Mouse (Mus musculus): ENCODE measurements around the gene RPS10-NUDT3. TPM values are rescaled to one million over a fixed set of nuclear protein-coding genes. Genes with fewer than 3 reads are reported as not detected.

The RPS10-NUDT3 gene
- polyA plus RNA-seq, 1 experiment from 2014 or later = not detected

- peaks cover 22% of the 10 kb centered on the region for H3K4me1 ChIP-seq (ENCODE audit: control insufficient read depth, insufficient read depth, low read length)
- H3K36me3 ChIP-seq (ENCODE audit: control insufficient read depth, insufficient read depth, low read length) = peaks cover 5% of the 10 kb centered on the region; the same call in 1 of the 2 replicates
- no peaks in the 10 kb centered on the region for H3K27me3 ChIP-seq (ENCODE audit: control insufficient read depth, insufficient read depth, low read length)
- H3K27ac ChIP-seq (ENCODE audit: low read length) = no peak overlapping the region
- H3K9ac ChIP-seq (replicated peaks; ENCODE audit: low read depth, low read length) = no peak overlapping the region
- WGBS = 57% methylated on average over 11 of the region's 12 CpGs
- H3K4me2 ChIP-seq (replicated peaks; ENCODE audit: low read depth, low read length) = peak overlapping the region; percentile 82; the same call in 1 of the 2 replicates
- no peak overlapping the region for H3K4me3 ChIP-seq (ENCODE audit: low read depth, low read length)
- no peaks in the 10 kb centered on the region for H3K9me3 ChIP-seq (ENCODE audit: control insufficient read depth, low read depth, low read length)
- no peak for ATAC-seq (ENCODE audit: insufficient number of reproducible peaks, insufficient read depth, low FRiP score, low read depth)
Observed at GRCm38 (mm10) chr17:27559596-27559995, 75.4 kb downstream of the RPS10-NUDT3 start.

GRCm38 (mm10) chr17:27558845-27559244 is 76.2 kb downstream of the RPS10-NUDT3 start:
- peak overlapping the region; percentile 69; the same call in 1 of the 2 replicates for H3K4me3 ChIP-seq (ENCODE audit: low read depth, low read length)
- H3K9me3 ChIP-seq (ENCODE audit: control insufficient read depth, low read depth, low read length) = no peaks in the 10 kb centered on the region
- H3K4me2 ChIP-seq (replicated peaks; ENCODE audit: low read depth, low read length) = peak overlapping the region; percentile 82
- H3K4me1 ChIP-seq (ENCODE audit: control insufficient read depth, insufficient read depth, low read length) = peaks cover 26% of the 10 kb centered on the region
- no peak overlapping the region for H3K9ac ChIP-seq (replicated peaks; ENCODE audit: low read depth, low read length)
- H3K27ac ChIP-seq (ENCODE audit: low read length) = no peak overlapping the region
- peaks cover 5% of the 10 kb centered on the region; the same call in 1 of the 2 replicates for H3K36me3 ChIP-seq (ENCODE audit: control insufficient read depth, insufficient read depth, low read length)
- no peak for ATAC-seq (ENCODE audit: insufficient number of reproducible peaks, insufficient read depth, low FRiP score, low read depth)
- H3K27me3 ChIP-seq (ENCODE audit: control insufficient read depth, insufficient read depth, low read length) = no peaks in the 10 kb centered on the region
- WGBS = 20% methylated on average over 5 of the region's 5 CpGs

GRCm38 (mm10) chr17:27557927-27558661 is 76.9 kb downstream of the RPS10-NUDT3 start:
- H3K27me3 ChIP-seq (ENCODE audit: control insufficient read depth, insufficient read depth, low read length) = no peaks in the 10 kb centered on the region
- no peaks in the 10 kb centered on the region for H3K9me3 ChIP-seq (ENCODE audit: control insufficient read depth, low read depth, low read length)
- H3K4me3 ChIP-seq (ENCODE audit: low read depth, low read length) = peak overlapping the region; percentile 69
- H3K4me1 ChIP-seq (ENCODE audit: control insufficient read depth, insufficient read depth, low read length) = peaks cover 26% of the 10 kb centered on the region
- peak overlapping the region; percentile 83; the same call in 1 of the 2 replicates for H3K9ac ChIP-seq (replicated peaks; ENCODE audit: low read depth, low read length)
- 7% methylated on average over 14 of the region's 14 CpGs for WGBS
- peak overlapping the region; percentile 96 for H3K27ac ChIP-seq (ENCODE audit: low read length)
- no peak for ATAC-seq (ENCODE audit: insufficient number of reproducible peaks, insufficient read depth, low FRiP score, low read depth)
- H3K36me3 ChIP-seq (ENCODE audit: control insufficient read depth, insufficient read depth, low read length) = peaks cover 5% of the 10 kb centered on the region; the same call in 1 of the 2 replicates
- peak overlapping the region; percentile 82 for H3K4me2 ChIP-seq (replicated peaks; ENCODE audit: low read depth, low read length)

- WGBS = under 1% methylated on average over 65 of the region's 75 CpGs
- ATAC-seq (ENCODE audit: insufficient number of reproducible peaks, insufficient read depth, low FRiP score, low read depth) = peak; percentile 14; the same call in 1 of the 2 replicates
Observed at GRCm38 (mm10) chr17:27557181-27557926, 77.7 kb downstream of the RPS10-NUDT3 start.

GRCm38 (mm10) chr17:27556315-27557011 is 78.6 kb downstream of the RPS10-NUDT3 start, which contains the start of gene Hmga1:
Hmga1 (plus strand) TSS chr17:27556497.
- no peaks in the 10 kb centered on the region for H3K9me3 ChIP-seq (ENCODE audit: control insufficient read depth, low read depth, low read length)
- WGBS = under 1% methylated on average over 79 of the region's 79 CpGs

More at GRCm38 (mm10) chr17:27557181-27557926, 77.7 kb downstream of the RPS10-NUDT3 start:
- Histone ChIP-seq H3K36me3 (ENCODE audit: control insufficient read depth, insufficient read depth, low read length) (peaks cover 5% of the 10 kb centered on the region; the same call in 1 of the 2 replicates), H3K27ac (ENCODE audit: low read length) (peak overlapping the region; percentile 96), H3K9ac (replicated peaks; ENCODE audit: low read depth, low read length) (peak overlapping the region; percentile 83), H3K27me3 (ENCODE audit: control insufficient read depth, insufficient read depth, low read length) (no peaks in the 10 kb centered on the region), H3K9me3 (ENCODE audit: control insufficient read depth, low read depth, low read length) (no peaks in the 10 kb centered on the region), H3K4me1 (ENCODE audit: control insufficient read depth, insufficient read depth, low read length) (peaks cover 26% of the 10 kb centered on the region), H3K4me2 (replicated peaks; ENCODE audit: low read depth, low read length) (peak overlapping the region; percentile 82), H3K4me3 (ENCODE audit: low read depth, low read length) (peak overlapping the region; percentile 69)

GRCm38 (mm10) chr17:27555512-27556172 is 79.4 kb downstream of the RPS10-NUDT3 start:
- Histone ChIP-seq H3K36me3 (ENCODE audit: control insufficient read depth, insufficient read depth, low read length) (no peaks in the 10 kb centered on the region), H3K27ac (ENCODE audit: low read length) (peak overlapping the region; percentile 96), H3K9me3 (ENCODE audit: control insufficient read depth, low read depth, low read length) (no peaks in the 10 kb centered on the region), H3K4me1 (ENCODE audit: control insufficient read depth, insufficient read depth, low read length) (peaks cover 19% of the 10 kb centered on the region; the same call in 1 of the 2 replicates), H3K9ac (replicated peaks; ENCODE audit: low read depth, low read length) (peak overlapping the region; percentile 83), H3K4me2 (replicated peaks; ENCODE audit: low read depth, low read length) (peak overlapping the region; percentile 82), H3K27me3 (ENCODE audit: control insufficient read depth, insufficient read depth, low read length) (no peaks in the 10 kb centered on the region), H3K4me3 (ENCODE audit: low read depth, low read length) (peak overlapping the region; percentile 69)
- peak; percentile 51 for ATAC-seq (ENCODE audit: insufficient number of reproducible peaks, insufficient read depth, low FRiP score, low read depth)
- under 1% methylated on average over 55 of the region's 55 CpGs for WGBS

More at GRCm38 (mm10) chr17:27556315-27557011, 78.6 kb downstream of the RPS10-NUDT3 start, which contains the start of gene Hmga1:
- peak within 1 kb of the TSS; percentile 82 for H3K4me2 ChIP-seq (replicated peaks; ENCODE audit: low read depth, low read length)
- no peaks in the 10 kb centered on the region for H3K27me3 ChIP-seq (ENCODE audit: control insufficient read depth, insufficient read depth, low read length)
- peak within 1 kb of the TSS; percentile 69 for H3K4me3 ChIP-seq (ENCODE audit: low read depth, low read length)
- H3K9ac ChIP-seq (replicated peaks; ENCODE audit: low read depth, low read length) = peak within 1 kb of the TSS; percentile 83
- peaks cover 19% of the 10 kb centered on the region for H3K4me1 ChIP-seq (ENCODE audit: control insufficient read depth, insufficient read depth, low read length)
- ATAC-seq (ENCODE audit: insufficient number of reproducible peaks, insufficient read depth, low FRiP score, low read depth) = peak; percentile 70
- 0 out of 2 replicates have a peak, but pooled peaks cover 1% of the 10 kb centered on the region for H3K36me3 ChIP-seq (ENCODE audit: control insufficient read depth, insufficient read depth, low read length)
- peak within 1 kb of the TSS; percentile 96 for H3K27ac ChIP-seq (ENCODE audit: low read length)

GRCm38 (mm10) chr17:27555075-27555511 is 79.9 kb downstream of the RPS10-NUDT3 start:
- 2% methylated on average over 36 of the region's 39 CpGs for WGBS
- peak; percentile 40 for ATAC-seq (ENCODE audit: insufficient number of reproducible peaks, insufficient read depth, low FRiP score, low read depth)

More at GRCm38 (mm10) chr17:27555075-27555511, 79.9 kb downstream of the RPS10-NUDT3 start:
- H3K4me2 ChIP-seq (replicated peaks; ENCODE audit: low read depth, low read length) = peak overlapping the region; percentile 82
- H3K36me3 ChIP-seq (ENCODE audit: control insufficient read depth, insufficient read depth, low read length) = no peaks in the 10 kb centered on the region
- H3K4me3 ChIP-seq (ENCODE audit: low read depth, low read length) = peak overlapping the region; percentile 69
- peaks cover 19% of the 10 kb centered on the region; the same call in 1 of the 2 replicates for H3K4me1 ChIP-seq (ENCODE audit: control insufficient read depth, insufficient read depth, low read length)
- H3K27me3 ChIP-seq (ENCODE audit: control insufficient read depth, insufficient read depth, low read length) = no peaks in the 10 kb centered on the region
- H3K9me3 ChIP-seq (ENCODE audit: control insufficient read depth, low read depth, low read length) = no peaks in the 10 kb centered on the region
- H3K27ac ChIP-seq (ENCODE audit: low read length) = peak overlapping the region; percentile 96
- H3K9ac ChIP-seq (replicated peaks; ENCODE audit: low read depth, low read length) = peak overlapping the region; percentile 83
